Mouse (Mus musculus): ENCODE measurements at regions not wholly inside any gene's neighbourhood (a gene's known extent, or its start where the extent isn't known, plus 50 kb on each side); places are given as distances from the start of the nearest gene placed in this dataset.

DNA sequence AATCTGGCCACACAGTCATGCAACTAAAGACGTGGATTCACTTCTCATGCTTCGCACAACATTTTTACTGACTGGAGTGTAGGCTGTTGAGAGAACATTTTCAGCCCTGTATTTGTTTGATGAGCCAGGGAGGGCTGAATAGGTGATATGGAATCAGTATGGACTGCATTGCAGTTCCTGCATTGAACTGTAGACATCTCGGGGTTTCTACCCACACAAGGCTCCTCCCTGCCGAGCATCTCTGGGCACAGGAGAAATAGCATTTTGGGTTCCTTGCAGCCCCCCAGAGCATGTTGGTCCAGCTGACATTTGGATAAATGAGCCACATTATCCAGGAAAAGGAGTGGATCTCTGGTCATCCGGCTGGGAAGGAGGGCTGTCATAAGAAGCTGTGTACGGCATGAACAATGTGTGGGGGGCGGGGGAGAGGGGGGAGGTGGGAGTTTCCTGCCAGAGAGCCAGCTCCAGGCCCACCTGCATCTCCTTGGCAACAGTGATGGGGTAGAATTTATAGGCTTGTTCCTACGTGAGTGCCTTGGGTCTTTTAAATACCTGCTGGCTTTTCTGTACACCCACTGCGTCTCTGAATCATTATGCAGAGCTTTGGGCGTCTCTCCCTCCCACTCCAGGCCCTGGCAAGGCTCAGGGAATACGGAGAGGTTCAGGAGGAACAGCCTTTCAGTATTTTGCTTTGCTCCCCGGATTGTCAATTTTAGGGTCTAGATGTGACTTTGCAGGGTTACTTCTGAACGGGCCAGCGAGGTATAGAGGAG lies 280.9 kb upstream of the Gm10131 start:
- no peak overlapping the region for H3K4me3 ChIP-seq
- 71% methylated on average over 14 of the region's 14 CpGs for WGBS
- no peaks in the 10 kb centered on the region for H3K36me3 ChIP-seq (replicated peaks)
- DNase-seq (ENCODE audit: extremely low spot score, low spot score) = no peak
- peak overlapping the region; percentile 35; the same call in 1 of the 2 replicates for H3K27ac ChIP-seq
- H3K9me3 ChIP-seq = no peaks in the 10 kb centered on the region; the same call in 1 of the 2 replicates
- peaks cover 22% of the 10 kb centered on the region for H3K4me1 ChIP-seq
- H3K27me3 ChIP-seq (ENCODE audit: poor library complexity, severe bottlenecking) = no peaks in the 10 kb centered on the region

DNA sequence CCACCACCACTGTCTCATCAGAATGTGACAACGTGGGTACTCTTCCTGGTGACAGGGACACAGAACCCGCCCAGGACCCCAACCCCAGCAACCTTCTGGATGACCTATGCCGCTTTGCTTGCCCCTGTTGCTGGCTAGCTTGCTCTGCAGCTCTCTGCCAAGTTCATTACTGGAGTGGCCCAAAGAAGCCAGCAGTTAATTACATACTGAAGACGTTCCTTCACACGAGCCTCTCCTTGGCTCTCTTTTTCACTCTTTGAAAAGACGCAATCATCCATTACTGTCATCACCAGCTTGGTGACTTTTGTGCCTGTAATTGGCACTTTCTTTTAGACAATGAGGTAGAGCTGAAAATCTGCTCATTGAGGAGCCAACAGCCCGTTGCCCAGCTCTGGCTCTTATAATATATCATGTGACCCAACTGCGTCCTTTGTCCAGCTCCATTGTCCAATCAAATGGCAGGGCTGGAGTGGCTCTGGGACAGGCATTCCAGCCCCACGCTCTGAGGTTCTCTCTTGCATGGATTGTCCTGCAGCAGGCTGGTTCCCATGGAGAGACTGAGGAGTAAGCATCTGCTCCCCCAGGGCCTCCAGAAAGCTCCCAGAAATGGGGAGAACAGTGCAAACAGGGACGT lies 274.4 kb upstream of the Gm10131 start:
- DNase-seq (ENCODE audit: extremely low spot score, low spot score) = no peak
- WGBS = 69% methylated on average over 10 of the region's 10 CpGs
- no peaks in the 10 kb centered on the region for H3K27me3 ChIP-seq (ENCODE audit: poor library complexity, severe bottlenecking)

DNA sequence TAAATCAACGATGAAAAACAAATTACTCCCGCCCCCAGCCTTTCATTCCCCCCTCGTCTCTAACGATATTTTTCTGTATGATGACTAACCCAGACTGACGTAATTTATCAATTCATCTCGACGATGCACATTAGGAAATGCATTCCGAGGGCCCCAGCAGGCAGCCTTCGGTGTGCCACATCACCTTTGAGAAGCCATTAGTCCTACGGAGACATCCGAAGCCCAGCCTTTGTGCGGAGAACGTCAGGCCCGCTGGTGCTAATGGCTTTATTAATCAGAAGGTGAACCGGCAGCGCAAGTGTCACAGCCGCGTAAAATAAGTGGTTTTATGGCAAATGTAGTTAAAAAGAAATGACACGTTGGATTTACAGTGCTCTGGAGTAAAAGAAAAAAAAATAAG lies 269.1 kb upstream of the Gm10131 start:
- Histone ChIP-seq H3K36me3 (replicated peaks) (no peaks in the 10 kb centered on the region), H3K9me3 (no peaks in the 10 kb centered on the region), H3K4me3 (no peak overlapping the region), H3K27me3 (ENCODE audit: poor library complexity, severe bottlenecking) (no peaks in the 10 kb centered on the region), H3K4me1 (peaks cover 19% of the 10 kb centered on the region), H3K27ac (no peak overlapping the region)
- DNase-seq (ENCODE audit: extremely low spot score, low spot score) = no peak
- 78% methylated on average over 19 of the region's 19 CpGs for WGBS

More for the DNA sequence above, 274.4 kb upstream of the Gm10131 start:
- H3K36me3 ChIP-seq (replicated peaks) = no peaks in the 10 kb centered on the region
- H3K4me3 ChIP-seq = no peak overlapping the region
- H3K27ac ChIP-seq = peak overlapping the region; percentile 40; the same call in 1 of the 2 replicates
- peaks cover 11% of the 10 kb centered on the region for H3K4me1 ChIP-seq
- H3K9me3 ChIP-seq = no peaks in the 10 kb centered on the region

DNA sequence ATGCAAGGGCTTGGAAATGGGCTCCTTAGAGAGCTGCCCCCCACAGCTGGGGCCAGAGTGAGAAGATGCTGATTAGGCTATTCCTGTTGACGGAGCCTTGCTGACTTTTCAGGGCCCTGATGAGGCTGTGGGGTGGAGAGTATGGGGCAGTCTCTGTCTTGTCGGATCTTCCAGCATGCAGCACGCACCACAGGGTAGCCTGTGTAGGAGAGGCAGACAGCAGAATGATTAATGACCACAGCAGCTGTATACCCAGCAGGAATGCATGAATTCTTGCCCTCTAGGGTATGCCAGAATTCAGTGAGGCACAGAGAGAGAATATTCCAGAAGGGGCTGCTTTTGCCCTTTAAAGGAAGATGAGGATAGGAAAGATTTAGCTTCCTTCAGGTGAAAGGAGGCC lies 265.6 kb upstream of the Gm10131 start:
- no peaks in the 10 kb centered on the region for H3K36me3 ChIP-seq (replicated peaks)
- DNase-seq (ENCODE audit: extremely low spot score, low spot score) = no peak
- 57% methylated on average over 3 of the region's 3 CpGs for WGBS
- no peak overlapping the region for H3K4me3 ChIP-seq
- H3K27me3 ChIP-seq (ENCODE audit: poor library complexity, severe bottlenecking) = no peaks in the 10 kb centered on the region
- H3K4me1 ChIP-seq = peaks cover 26% of the 10 kb centered on the region
- no peaks in the 10 kb centered on the region; the same call in 1 of the 2 replicates for H3K9me3 ChIP-seq
- H3K27ac ChIP-seq = no peak overlapping the region

- no peak for DNase-seq (ENCODE audit: extremely low spot score, low spot score)
- H3K27ac ChIP-seq = no peak overlapping the region
- peaks cover 29% of the 10 kb centered on the region for H3K4me1 ChIP-seq
- no peaks in the 10 kb centered on the region for H3K27me3 ChIP-seq (ENCODE audit: poor library complexity, severe bottlenecking)
- 95% methylated on average over 9 of the region's 9 CpGs for whole genome bisulfite sequencing
- no peaks in the 10 kb centered on the region for H3K36me3 ChIP-seq (replicated peaks)
- no peaks in the 10 kb centered on the region; the same call in 1 of the 2 replicates for H3K9me3 ChIP-seq
- H3K4me3 ChIP-seq = no peak overlapping the region
Observed at GRCm38 (mm10) chr8:34374242-34374641, 262.7 kb upstream of the Gm10131 start.

- H3K27ac ChIP-seq = no peak overlapping the region
- no peaks in the 10 kb centered on the region for H3K27me3 ChIP-seq (ENCODE audit: poor library complexity, severe bottlenecking)
- no peaks in the 10 kb centered on the region for H3K36me3 ChIP-seq (replicated peaks)
- DNase-seq (ENCODE audit: extremely low spot score, low spot score) = no peak
- WGBS = 84% methylated on average over 6 of the region's 6 CpGs
- no peaks in the 10 kb centered on the region; the same call in 1 of the 2 replicates for H3K9me3 ChIP-seq
- peaks cover 26% of the 10 kb centered on the region for H3K4me1 ChIP-seq
- H3K4me3 ChIP-seq = no peak overlapping the region
Observed at GRCm38 (mm10) chr8:34372666-34372980, 261.1 kb upstream of the Gm10131 start.

- Histone ChIP-seq H3K4me1 (peaks cover 24% of the 10 kb centered on the region), H3K27ac (peak overlapping the region; percentile 53; the same call in 1 of the 2 replicates), H3K36me3 (replicated peaks) (no peaks in the 10 kb centered on the region), H3K4me3 (no peak overlapping the region), H3K9me3 (no peaks in the 10 kb centered on the region; the same call in 1 of the 2 replicates), H3K27me3 (ENCODE audit: poor library complexity, severe bottlenecking) (no peaks in the 10 kb centered on the region)
- DNase-seq (ENCODE audit: extremely low spot score, low spot score) = no peak
- 86% methylated on average over 17 of the region's 17 CpGs for WGBS
Observed at GRCm38 (mm10) chr8:34371973-34372665, 260.6 kb upstream of the Gm10131 start.

GRCm38 (mm10) chr8:34371391-34371790 lies 259.9 kb upstream of the Gm10131 start:
- H3K27ac ChIP-seq = peak overlapping the region; percentile 53; the same call in 1 of the 2 replicates
- H3K4me3 ChIP-seq = no peak overlapping the region
- WGBS = 48% methylated on average over 5 of the region's 5 CpGs
- no peaks in the 10 kb centered on the region; the same call in 1 of the 2 replicates for H3K9me3 ChIP-seq
- DNase-seq (ENCODE audit: extremely low spot score, low spot score) = no peak
- no peaks in the 10 kb centered on the region for H3K36me3 ChIP-seq (replicated peaks)
- H3K4me1 ChIP-seq = peaks cover 22% of the 10 kb centered on the region
- no peaks in the 10 kb centered on the region for H3K27me3 ChIP-seq (ENCODE audit: poor library complexity, severe bottlenecking)

GRCm38 (mm10) chr8:34368556-34368955 lies 257.0 kb upstream of the Gm10131 start:
- Histone ChIP-seq H3K9me3 (no peaks in the 10 kb centered on the region; the same call in 1 of the 2 replicates), H3K4me1 (peaks cover 24% of the 10 kb centered on the region), H3K36me3 (replicated peaks) (no peaks in the 10 kb centered on the region), H3K27ac (no peak overlapping the region), H3K27me3 (ENCODE audit: poor library complexity, severe bottlenecking) (no peaks in the 10 kb centered on the region), H3K4me3 (no peak overlapping the region)
- DNase-seq (ENCODE audit: extremely low spot score, low spot score) = no peak
- WGBS = 85% methylated on average over 2 of the region's 2 CpGs

DNA sequence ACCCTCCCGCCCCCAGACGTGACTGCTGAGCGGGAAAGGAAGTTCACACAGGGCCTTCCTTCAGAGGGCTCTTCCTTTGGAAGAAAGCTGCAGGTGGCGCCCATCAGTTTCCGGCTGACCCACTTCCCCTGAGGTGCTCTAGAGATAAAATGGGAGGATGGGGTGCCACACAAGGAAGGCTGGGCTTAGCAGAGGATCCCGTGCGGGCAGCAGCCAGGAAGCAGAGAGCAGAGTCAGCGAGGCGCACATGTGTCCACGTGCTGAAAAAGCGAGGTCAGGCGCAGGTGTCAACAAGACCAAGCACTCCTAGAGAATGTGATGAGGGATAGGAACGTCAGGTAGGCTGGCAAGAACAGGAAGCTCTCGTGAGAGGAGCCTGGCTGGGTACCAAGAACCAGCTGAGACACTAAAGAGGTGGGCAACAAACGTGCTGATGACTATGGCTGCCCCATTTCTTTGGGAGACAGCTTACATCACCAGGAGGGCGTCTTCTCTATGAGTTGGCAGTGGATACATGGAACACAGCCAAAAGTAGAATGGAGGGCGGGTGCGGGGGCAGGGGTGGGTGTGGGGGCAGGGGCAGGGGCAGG lies 253.0 kb upstream of the Gm10131 start:
- Histone ChIP-seq H3K27me3 (ENCODE audit: poor library complexity, severe bottlenecking) (no peaks in the 10 kb centered on the region), H3K4me1 (0 out of 2 replicates have a peak, but pooled peaks cover 6% of the 10 kb centered on the region), H3K4me3 (no peak overlapping the region), H3K9me3 (no peaks in the 10 kb centered on the region), H3K36me3 (replicated peaks) (no peaks in the 10 kb centered on the region), H3K27ac (no peak overlapping the region)
- 86% methylated on average over 18 of the region's 18 CpGs for WGBS
- no peak for DNase-seq (ENCODE audit: extremely low spot score, low spot score)

GRCm38 (mm10) chr8:34363679-34364078 lies 252.1 kb upstream of the Gm10131 start:
- Histone ChIP-seq H3K27ac (no peak overlapping the region), H3K4me3 (no peak overlapping the region), H3K4me1 (0 out of 2 replicates have a peak, but pooled peaks cover 6% of the 10 kb centered on the region), H3K27me3 (ENCODE audit: poor library complexity, severe bottlenecking) (no peaks in the 10 kb centered on the region), H3K9me3 (no peaks in the 10 kb centered on the region), H3K36me3 (replicated peaks) (no peaks in the 10 kb centered on the region)
- 94% methylated on average over 13 of the region's 13 CpGs for WGBS
- no peak for DNase-seq (ENCODE audit: extremely low spot score, low spot score)

DNA sequence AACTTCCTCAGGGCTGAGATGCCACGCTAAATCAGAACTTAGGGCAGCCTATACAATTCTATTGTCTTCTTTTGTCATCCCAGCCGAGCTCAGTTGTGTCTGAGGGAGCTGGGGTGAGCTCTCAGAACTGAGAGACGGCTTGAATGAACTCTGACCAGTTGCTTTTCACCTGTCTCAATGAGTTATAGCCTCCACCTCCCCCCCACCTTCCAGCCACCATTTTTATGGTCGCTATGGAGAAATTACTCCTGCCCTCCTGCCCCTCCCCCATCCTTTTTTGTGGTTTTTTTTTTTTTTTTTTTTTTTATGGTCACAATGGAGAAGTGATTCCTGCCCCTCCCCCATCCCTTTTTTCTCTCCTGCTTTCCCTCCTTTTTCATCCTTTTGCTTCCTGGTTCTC lies 251.6 kb upstream of the Gm10131 start:
- H3K4me1 ChIP-seq = 0 out of 2 replicates have a peak, but pooled peaks cover 6% of the 10 kb centered on the region
- no peaks in the 10 kb centered on the region for H3K9me3 ChIP-seq
- H3K4me3 ChIP-seq = no peak overlapping the region
- DNase-seq (ENCODE audit: extremely low spot score, low spot score) = no peak
- H3K36me3 ChIP-seq (replicated peaks) = no peaks in the 10 kb centered on the region
- 66% methylated on average over 4 of the region's 4 CpGs for WGBS
- H3K27ac ChIP-seq = no peak overlapping the region
- no peaks in the 10 kb centered on the region for H3K27me3 ChIP-seq (ENCODE audit: poor library complexity, severe bottlenecking)
